Mouse (Mus musculus): ENCODE data around the gene Cdkal1.

Cdkal1 gene

GRCm38 (mm10) chr13:29156703-29157102 is 698.8 kb downstream of the Cdkal1 start:
- DNase-seq, result no peak

DNA sequence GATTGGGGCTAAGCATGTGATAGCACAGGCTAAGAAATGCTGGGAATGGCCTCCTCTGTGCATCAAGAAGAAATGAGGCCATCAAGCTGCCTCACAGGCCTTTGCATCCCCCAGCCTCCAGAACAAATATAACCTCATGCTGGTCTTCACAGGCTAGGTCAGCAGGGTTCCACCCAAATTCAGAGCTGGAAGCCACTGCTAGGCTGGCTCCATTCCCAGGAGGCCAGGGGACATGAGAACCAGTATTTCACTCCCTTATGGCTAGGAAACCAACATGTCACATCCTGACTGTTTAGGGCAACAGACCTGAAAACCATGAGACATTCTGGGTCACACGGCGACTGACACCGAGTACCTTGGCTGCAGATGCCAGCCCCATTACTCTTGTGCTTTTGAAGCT is 700.2 kb downstream of the Cdkal1 start:
- no peak for DNase-seq

- DNase-seq, result no peak
These were observed 705.4 kb downstream of the Cdkal1 start for GRCm38 (mm10) chr13:29150120-29150519.

DNA sequence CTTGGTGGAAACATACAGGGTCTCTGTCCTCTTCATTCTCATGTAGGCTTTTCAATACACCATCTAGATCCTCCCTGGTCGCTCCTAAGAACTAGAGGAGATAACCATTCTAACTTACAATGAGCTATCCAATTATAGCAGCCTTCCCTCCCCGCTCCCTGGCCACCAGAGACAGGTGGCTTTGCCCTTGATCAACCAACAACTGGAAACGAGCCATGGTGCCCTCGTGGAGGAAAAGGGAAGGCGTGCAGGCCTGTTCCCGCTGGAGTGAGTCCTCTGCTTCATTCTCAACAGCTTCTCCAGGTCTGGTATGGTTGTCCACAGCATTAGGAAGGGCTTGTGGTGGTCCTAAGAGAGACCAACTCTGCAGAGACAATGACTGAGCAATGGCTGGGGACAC is 706.1 kb downstream of the Cdkal1 start:
- no peak for DNase-seq

DNA sequence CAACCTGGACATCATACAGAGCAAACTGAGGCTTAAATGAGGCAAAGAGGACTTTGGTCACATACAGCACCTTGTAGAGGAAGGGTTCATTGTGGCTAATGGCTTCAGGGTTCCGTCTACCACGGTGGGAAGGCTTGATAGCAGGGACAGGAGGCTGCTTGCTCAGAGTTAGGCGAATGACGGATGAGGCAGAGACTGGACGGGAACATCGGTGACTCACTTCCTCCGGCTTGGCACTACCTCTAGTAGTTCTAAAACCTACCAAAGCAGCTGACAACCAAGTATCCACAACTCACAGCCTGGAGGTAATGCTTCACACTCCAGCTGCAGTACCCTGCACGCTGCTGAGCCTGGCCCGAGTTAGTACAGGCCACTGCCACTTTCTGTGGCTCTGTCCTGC is 706.9 kb downstream of the Cdkal1 start:
- no peak for DNase-seq

Data from kidney, adult 18-20 months (tissue).